Mouse (Mus musculus) kidney, adult 2 months (tissue): ENCODE results near the gene Osbpl3.

Source experiments
- CTCF ChIP-seq: fragments of 200-500 bp; conservative IDR thresholded peaks from 2 replicates; pipeline ENCODE4 v1.5.1; 2011; ENCODE audit warnings: low read depth, mild to moderate bottlenecking, control low read depth, low read length, moderate library complexity, mixed read lengths; ENCODE audit not compliant: insufficient read depth, insufficient read length
- POLR2A ChIP-seq: fragments of 200-500 bp; IDR thresholded peaks from one replicate; pipeline ENCODE4 v1.6.1; 2011; ENCODE audit warnings: low read depth, low read length, control low read depth

- TF ChIP-seq POLR2A (no peak), CTCF (no peak)
Observed at GRCm38 (mm10) chr6:50440197-50440596, 15.8 kb downstream of the Osbpl3 start.
